Mouse (Mus musculus): ENCODE results near the gene Ptpn3.

- TF ChIP-seq CTCF (IDR thresholded peaks at IDR 0.05; ENCODE audit: low read depth) = no peak
- TF ChIP-seq EP300 (optimal IDR thresholded peaks at IDR 0.05) = no peak
These were observed 43.2 kb downstream of the Ptpn3 start for GRCm38 (mm10) chr4:57258159-57259035.
